Mouse (Mus musculus): ENCODE measurements at regions not wholly inside any gene's neighbourhood (a gene's known extent, or its start where the extent isn't known, plus 50 kb on each side); places are given as distances from the start of the nearest gene placed in this dataset.

GRCm38 (mm10) chr7:70952318-70952959, 398.8 kb downstream of the Gm10295 start:
- no peak for TF ChIP-seq POLR2A (IDR thresholded peaks at IDR 0.05; ENCODE audit: low read depth, low read length)
- no peak for TF ChIP-seq CTCF (conservative IDR thresholded peaks at IDR 0.05; ENCODE audit: insufficient read depth, insufficient read length, low read depth, low read length)

Data from kidney, adult 2 months (tissue).